Mouse (Mus musculus) heart, postnatal 25 days (tissue): ENCODE data around the gene Bcl9. TPM values are rescaled to one million over a fixed set of nuclear protein-coding genes. Genes with fewer than 3 reads are reported as not detected.

ENCODE experiments used
- DNase-seq: peaks from one replicate; pipeline ENCODE4 v3.0.0; 2022; ENCODE audit warnings: low spot score
- intact Hi-C: fragments of 180-260 bp; cut with DNase I; formaldehyde crosslinking; loops from one replicate; pipeline ENCODE4 v1.15.1; 2025
- total RNA-seq, 2 experiments: library from RNA; stranded (reverse); gene quantifications; 2 replicates each; pipeline ENCODE4 v1.2.3; 2021

The Bcl9 gene
- total RNA-seq, 2 experiments from 2014 or later, result 18.8 to 22.5 TPM

DNA sequence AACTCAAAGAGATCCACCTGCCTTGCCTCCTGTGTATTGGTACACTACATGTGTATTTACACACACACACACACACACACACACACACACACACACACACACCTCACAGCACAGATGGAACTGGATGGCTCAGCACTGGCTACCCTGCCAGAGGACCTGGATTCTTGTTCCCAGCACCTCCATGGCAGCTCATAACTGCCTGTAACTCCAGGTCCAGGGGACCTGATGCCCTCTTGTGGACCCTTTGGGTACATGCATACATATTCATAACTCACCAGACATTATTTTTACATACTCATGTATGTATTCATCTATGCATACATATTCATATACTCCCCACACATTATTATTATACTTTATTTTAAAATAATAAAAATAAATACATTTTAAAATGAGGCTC lies 2.2 kb upstream of the Bcl9 start:
- intact Hi-C loops, result loop anchor here (10.0 kb wide), 1 partner anchor 1105 kb away; no protein-coding TSS in a partner anchor
- DNase-seq, result no peak

DNA sequence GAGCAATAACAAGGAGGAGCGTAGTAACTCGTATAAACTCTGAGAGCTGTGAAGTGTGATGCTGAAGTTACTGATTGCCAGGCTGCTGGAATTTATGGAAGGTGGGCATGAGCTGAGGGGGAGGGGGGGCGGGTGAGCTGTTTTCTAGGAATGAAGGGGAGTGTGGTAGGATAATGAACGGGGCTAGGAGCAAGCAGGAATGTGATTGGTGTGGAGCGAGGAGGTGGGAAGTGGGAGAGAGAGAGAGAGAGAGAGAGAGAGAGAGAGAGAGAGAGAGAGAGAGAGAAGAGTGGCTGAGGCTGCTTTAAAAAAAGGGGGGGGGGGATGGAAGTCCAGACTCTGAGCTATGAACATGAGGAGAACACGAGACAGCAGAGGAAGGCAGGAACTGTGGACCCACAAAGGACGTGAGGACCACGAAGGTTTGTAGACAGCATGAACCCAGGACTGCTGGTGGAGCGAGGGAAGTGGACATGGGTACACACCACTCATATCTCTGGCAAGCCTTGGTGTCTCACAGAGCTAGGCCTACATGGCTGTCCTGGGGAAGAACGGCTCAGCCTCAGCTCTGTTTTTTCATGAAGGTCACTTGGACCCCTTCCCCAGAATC lies 1.2 kb upstream of the Bcl9 start:
- DNase-seq, result no peak

DNA sequence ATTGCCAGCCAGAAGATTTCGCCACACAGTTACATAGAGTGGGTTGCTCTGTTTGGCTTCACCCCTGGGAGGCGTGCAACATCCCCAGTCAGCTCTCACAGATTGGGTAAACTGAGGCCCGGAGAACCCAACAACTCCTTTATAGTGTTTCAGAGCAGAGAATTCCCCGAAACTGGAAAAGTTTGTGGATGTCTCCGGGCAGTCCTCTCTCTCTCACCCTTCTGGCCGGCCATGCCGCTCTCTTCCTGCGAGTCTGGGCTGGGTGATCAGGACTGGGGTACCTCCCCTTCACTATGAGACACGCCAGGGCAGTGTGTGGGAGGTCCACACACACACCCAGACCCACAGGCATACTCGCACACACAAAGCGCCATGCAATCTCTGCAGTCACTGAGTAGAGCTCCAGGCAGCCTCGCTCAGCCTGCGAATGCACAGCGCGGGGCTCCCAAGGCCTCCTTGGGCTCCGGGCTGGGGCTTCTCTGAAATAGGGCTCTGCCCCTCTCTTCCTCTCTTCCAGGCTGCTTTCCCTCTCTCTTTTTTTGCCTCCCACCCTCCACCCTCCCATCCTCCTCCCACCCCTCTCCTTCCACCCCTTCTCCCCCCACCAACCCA lies 670 bp downstream of the Bcl9 start:
- intact Hi-C loops, result loop anchor here (2.0 to 10.0 kb wide), 2 partner anchors 70 to 1108 kb away; no protein-coding TSS in a partner anchor
- peak; percentile 8 for DNase-seq

More for the DNA sequence above, 1.2 kb upstream of the Bcl9 start:
- intact Hi-C loops, result loop anchor here (10.0 kb wide), 1 partner anchor 1106 kb away; no protein-coding TSS in a partner anchor

DNA sequence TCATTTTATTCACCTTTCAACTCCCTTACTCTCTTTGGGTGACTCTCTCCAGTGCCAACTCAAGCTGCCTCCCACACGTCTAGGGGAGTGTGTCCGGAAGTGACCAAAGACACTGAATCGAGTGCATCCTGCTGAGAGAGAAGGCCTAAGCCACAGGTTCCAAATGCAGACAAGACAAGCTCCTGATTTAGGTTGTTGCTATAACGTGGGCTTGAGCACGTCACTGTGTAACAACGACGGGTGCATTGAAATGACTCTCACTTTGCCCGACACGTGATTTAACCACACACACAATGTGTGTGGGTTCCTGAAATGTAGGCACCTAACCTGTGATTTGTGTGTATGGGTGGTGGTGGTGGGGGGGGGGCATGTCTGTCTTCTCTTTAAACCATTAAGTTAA lies 3.4 kb downstream of the Bcl9 start:
- no peak for DNase-seq

DNA sequence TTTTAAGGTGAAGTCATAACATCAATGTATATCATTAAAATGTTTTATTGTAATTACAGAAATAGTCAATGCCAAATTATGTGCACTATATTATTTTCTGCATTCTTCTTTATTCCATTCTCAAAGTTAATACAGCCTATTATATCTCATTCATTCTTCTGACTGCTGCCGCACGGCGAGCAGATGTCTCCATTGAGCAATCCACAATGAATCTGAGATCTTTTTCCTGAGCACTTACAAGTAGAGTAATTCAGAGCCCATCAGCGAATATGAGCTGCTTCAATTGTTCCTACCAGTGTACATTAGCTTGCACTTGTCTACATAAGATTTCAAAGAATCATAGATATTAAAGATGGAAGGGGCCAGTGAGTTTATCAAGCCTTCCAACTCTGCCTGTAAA lies 12.8 kb downstream of the Bcl9 start:
- intact Hi-C loops, result no loop called here
- no peak for DNase-seq

More for the DNA sequence above, 3.4 kb downstream of the Bcl9 start:
- intact Hi-C loops, result loop anchor here (10.0 kb wide), 1 partner anchor 1110 kb away; no protein-coding TSS in a partner anchor

DNA sequence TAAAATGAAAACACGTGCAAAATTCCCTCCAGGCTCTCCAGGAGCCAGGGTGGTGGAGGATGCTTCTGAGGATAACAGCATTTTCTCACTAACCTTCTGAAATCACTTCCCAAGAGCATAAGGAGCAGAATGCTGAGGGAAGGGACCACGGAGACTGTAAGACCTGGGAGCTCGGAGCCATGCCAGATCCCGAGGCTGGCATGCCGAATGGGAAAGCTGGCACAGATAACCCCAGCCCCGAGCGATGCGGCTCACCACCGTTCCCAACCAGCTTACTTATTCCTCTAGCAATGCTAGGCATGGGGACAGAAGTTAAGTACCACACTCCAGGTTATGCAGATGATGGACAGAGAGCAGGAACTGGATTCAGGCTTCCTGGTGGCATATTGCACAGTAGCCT lies 13.7 kb downstream of the Bcl9 start:
- intact Hi-C loops, result no loop called here

DNA sequence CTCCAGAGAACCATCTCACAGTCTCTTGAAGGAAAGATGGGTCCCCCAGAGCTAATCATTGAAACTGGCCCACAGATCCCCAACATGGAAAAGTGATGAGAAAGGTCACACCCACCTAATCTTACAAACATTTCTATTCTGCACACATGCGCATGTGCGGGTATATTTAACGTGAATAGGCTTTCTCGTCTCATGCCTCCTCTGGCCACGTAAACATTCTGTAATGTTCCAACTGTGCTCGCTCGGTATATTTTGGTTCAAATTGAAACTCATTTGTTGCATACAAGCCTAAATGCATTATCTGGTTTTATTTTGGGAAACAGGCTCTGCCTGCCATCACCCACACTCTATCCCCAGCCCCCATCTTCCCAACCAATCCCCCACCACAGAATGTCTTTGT lies 16.3 kb downstream of the Bcl9 start:
- intact Hi-C loops, result no loop called here
- DNase-seq, result no peak

More for the DNA sequence above, 13.7 kb downstream of the Bcl9 start:
- DNase-seq, result no peak

DNA sequence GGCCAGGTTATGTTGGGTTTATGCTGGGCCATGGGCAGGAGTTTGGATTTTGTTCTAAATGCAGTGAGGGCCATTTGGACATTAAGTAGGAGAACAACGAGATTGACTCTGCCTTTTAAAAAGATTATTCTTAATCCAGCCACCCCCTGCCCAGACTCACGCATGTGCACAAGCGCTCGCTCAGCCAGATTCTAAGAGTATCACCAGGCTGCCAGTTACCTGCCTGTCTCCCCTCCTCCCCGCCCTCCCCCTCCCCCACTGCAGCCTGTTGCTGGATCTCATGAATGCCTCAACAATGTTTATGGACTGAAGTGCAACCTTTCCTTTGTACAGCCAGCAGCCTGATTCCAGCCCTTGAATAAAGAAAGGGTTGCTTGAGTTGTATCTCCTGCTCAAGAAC lies 22.0 kb downstream of the Bcl9 start:
- intact Hi-C loops, result no loop called here
- DNase-seq, result no peak

DNA sequence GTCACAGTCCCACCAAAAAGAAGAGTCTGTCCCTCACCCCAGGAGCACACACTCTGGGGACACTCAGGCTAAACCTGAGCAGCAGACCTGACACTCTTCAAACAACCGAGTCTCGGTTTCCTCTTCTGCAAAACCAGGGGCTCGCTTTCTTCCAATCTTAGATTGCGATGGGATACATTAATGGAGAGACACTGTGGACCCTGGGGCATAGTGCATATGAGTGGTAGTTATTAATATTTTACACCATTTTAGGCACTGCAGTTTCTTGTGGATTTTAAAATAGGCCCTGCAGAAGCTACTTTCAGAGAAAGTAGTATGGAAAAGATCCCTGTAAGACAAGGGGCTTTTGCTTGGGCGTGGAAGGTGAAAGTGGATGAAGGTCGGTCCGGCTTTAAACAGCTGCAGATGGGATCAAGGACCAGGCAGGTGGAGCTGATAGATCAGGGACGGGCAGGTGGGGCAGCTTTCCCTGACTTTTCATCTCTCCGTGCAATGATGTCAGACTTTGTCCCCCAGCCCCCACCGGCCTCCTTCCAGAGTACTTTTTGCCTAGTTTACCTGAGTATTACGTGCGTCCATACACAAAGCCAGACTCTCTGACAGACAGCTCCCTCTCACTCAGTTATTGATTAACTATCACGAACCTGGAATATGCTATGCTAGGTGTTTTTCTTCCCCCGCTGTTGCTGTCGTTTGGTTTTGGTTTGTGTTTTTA lies 23.0 kb downstream of the Bcl9 start:
- no peak for DNase-seq
- intact Hi-C loops, result no loop called here

DNA sequence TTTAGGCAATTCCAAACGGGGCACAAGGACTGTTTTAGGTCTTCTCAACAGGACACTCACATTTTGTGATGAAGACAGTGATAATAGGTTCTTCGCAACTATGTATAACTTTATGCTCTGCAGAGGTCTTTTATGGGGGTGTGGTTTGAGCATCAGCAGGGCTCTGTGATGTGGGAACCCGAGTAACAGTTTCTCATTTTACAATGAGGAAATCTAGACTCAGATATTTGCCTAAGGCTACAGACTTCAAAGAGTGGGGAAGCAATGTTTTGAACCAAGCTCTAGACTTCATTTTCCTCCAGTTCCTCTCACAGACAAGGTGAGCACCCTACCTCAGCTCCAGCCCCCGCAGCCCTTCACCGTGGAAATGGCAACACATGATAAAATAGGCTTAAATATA lies 23.8 kb downstream of the Bcl9 start:
- DNase-seq, result no peak
- intact Hi-C loops, result no loop called here

DNA sequence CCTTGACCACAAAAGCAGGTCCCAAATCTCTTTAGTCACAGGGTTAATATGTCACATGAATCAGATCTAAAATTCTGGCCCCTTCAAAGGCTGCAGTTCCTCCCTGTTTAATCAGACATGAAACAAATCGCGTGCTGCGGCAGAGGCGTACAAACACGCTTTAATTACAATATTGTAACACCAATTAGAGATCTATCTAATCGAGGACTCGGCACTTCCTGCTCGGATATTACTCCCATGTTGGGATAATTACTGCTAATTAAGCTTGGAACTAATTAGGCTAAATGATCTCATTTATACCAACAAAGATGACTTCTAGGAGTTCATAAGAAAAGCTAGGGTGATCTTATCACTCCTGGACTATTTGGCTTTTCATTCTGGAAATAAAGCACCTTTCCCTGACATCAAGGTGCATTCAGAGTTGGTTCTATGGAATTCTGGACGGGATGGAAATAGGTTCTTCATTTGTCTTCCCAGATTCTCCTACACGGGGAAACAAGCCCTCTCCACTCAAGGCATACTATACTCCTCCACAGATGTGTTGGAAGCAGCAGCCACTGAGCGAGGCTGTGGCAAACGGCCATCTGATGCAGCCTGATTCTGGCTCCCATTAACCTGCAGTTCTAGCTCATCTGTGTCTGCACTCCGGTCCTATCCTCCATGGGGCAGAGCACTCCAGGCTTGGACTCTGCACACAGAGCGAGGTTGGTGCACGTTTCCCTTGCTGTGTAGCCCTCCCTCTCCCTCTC lies 31.9 kb downstream of the Bcl9 start:
- intact Hi-C loops, result loop anchor here (5.0 kb wide), 1 partner anchor 41 kb away; no protein-coding TSS in a partner anchor
- no peak for DNase-seq

DNA sequence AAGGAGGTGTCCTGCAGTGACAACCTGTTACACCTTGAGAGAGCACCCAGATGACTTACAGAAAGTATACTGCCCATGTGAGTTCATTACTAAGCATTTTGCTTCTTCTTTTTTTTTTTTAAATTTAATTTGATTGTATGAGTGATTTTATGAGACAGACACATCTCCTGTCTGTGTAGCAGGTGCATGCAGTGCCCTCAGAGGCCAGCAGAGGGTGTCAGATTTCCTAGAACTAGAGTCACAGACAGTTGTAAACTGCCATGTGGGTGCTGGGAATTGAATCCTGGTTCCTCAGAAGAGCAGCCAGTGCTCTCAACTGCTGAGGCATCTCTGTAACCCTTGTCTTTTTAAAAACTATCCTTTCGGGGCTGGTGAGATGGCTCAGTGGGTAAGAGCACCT lies 35.5 kb downstream of the Bcl9 start:
- intact Hi-C loops, result no loop called here
- DNase-seq, result no peak

DNA sequence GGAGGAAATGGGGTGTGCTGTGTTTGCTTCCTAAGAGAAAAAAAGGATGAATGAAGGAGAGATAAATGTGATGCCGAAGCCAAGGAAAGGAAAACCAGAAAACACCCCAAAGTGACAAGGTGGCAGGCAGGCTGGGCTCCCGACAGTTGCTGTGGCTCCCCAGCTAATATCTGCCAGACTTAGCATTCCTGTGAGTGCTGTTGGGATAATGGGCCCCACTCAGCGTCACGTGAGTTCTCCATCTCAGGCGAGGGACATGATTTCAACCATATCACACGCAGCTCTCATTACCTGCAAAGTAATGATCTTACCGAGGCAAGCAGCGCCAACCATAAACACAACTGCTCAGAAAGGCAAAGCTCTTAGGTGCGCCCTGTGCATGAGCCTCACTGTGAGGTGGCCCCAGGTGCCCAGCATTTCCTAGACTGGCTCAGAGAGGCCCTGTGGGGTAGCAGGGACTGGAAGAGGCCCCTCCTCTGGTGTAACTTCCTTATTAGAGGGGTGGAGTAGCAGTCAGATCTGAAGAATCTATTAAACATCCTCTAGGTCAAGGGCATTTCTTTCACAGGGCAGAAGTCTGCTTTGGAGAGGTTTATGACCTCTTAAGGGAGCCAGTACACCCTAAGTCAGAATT lies 41.9 kb downstream of the Bcl9 start:
- DNase-seq, result no peak
- intact Hi-C loops, result no loop called here

DNA sequence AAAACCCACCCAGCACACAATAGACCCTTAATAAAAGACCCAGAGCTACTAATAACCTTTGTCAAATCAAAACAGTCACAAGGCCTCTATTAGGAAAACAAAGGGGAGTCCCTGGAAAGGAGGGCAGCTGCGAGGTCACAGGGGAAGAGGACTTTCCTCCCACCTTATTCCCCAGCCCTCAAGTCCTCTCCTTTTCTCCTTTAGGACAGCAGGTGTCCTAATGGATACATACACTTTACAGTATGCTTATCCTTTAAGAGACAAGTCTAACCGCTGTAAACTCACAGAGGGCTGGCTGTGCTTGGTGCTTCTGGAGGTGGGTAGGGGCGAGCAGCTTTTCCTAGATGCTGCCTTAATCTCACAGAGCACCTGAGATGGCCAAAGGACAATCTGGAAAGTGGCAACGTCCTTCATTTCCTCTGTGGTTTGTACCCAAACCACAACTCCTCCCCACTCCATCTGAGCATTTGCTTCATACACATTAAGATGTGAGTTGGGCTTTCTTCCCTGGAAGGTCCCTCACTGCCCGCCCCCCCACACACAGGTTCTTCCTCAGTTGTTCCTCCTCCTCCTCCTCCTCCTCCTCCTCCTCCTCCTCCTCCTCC lies 42.8 kb downstream of the Bcl9 start:
- no peak for DNase-seq
- intact Hi-C loops, result no loop called here

DNA sequence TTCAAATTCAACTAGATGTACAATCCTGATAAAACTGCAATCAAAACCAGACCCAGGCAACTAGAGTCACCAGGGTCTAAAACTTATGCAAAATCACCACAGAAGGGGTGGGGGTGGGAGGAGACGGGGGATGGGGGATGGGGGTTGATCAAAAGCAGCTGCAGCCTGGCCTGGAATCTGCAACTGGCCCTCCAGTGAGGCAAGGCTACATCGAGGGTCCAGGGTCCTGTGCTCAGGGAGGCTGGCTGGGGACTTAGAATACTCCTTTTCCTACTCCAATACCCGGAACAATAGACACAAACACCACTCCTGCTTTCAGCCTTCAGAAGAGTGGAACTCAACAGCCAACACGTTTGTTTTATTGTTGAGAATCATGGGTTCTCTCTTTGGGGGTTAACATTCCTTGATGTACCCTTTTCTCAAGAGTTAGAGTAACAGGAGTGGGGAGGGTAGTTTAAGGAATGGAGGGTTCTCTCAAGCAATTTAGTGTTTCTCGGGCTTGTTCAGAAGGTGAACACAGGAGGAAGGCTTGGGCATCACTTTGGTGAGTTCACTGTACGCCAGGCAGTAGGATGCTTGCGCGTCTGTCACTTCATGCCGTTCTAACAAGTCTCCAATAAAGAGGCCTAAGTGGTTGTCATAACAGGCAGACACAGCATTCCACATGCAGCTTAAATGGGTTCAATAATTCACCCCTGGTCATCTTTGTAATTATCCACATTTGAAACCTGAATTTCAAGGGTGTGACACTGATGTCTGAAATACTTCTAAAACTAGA lies 43.7 kb downstream of the Bcl9 start:
- DNase-seq, result no peak
- intact Hi-C loops, result no loop called here

DNA sequence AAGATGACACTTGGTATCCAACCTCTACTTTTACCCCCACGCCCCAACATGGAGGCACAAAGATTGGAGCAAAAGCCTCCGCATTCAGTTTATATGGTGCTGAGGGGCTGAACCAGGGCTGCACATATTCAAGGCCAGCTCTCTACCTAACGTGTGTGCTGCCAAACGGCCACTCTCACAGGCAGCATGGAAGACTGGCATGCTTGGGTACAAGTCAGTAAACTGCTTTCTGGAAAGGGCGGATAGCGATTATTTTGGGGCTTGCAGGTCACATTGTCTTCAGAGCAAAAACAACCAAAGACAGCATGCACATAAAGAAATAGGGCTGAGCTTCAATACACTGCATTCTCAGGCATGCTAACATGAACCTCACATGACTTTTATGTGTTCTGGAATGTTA lies 44.8 kb downstream of the Bcl9 start:
- intact Hi-C loops, result no loop called here
- no peak for DNase-seq

DNA sequence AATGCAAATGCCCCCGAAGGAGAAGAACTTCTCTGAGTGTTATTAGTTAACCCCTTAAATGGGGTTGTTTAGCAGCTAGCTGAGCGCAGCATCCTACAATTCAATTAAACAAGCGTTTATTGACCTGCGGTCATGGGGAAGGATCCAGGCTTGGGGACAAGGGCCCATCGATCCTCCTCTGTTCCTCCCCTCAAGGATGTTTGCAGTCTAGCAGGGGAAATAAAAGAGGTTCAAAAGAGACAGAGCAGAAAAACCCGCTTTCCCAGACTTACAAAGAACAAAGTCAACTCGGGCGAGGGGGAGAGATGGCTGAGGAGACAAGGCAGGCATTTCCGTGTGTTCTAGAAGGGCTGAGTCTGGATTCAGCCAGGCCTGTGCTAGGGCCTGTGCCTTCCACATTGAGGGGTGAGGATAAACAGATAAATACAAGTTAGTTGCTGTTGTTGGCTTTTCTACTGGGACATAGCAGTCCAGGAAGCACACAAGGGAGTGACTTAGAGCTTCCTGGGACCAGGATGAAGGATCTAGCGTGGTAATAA lies 55.0 kb downstream of the Bcl9 start:
- intact Hi-C loops, result no loop called here
- DNase-seq, result no peak

DNA sequence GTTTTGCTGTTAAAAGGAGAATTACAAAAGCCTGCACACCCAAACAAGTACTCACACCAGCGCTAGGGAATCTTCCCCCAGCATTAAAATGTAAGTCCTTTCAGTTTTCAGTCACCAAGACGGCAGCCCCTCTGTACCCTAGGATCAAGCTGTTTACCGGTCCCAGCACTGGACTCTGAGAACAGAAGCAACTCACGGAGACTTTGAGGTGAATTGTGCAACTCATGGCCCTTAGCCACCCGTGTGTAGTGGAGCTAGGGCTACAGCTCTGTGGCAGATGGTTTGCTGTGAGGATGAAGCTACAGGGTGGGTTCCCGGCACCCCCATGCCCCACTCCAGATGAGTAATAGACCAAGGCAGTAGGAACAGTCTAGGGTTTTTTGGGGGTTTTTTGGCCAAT lies 55.9 kb downstream of the Bcl9 start:
- DNase-seq, result no peak

DNA sequence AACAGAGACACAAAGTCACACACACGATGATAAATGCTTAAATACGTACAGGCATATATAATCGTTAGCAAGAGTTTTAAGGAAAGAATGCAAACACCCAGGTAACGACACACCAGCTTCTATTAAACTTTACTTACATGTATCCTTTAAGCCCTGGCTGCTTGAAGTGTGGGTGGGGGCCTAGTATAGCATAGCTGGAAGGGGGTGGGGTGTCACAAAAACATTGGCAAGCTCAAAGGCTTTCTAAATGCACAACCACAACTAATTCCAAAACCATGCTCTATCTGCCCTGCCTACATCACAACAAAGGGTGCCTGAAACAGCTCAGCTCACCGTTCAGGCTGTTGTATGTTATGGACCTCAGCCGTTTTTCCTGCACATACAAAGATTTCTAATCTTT lies 57.9 kb downstream of the Bcl9 start:
- DNase-seq, result no peak
- intact Hi-C loops, result no loop called here

More for the DNA sequence above, 55.9 kb downstream of the Bcl9 start:
- intact Hi-C loops, result no loop called here
